Mouse (Mus musculus) forebrain, postnatal 0 days (tissue): ENCODE measurements at regions not wholly inside any gene's neighbourhood (a gene's known extent, or its start where the extent isn't known, plus 50 kb on each side); places are given as distances from the start of the nearest gene placed in this dataset.

Source experiments
- ATAC-seq: fragments of 200-750 bp; cut with Nextera tagmentation; 2 replicates; pipeline ENCODE4 v1.8.0; 2017; ENCODE audit warnings: mild to moderate bottlenecking, moderate library complexity
- DNase-seq: peaks from one replicate; pipeline ENCODE4 v3.0.0-alpha.2; 2015
- H3K27ac ChIP-seq: fragments of 300-500 bp; sonication (generic); 2 replicates; pipeline ENCODE4 v1.5.1; 2014; ENCODE audit warnings: low read depth, mild to moderate bottlenecking, antibody characterized with exemption, low read length, moderate library complexity, mixed read lengths
- H3K27me3 ChIP-seq: fragments of 300-500 bp; sonication (generic); 2 replicates; pipeline ENCODE4 v1.6.1; 2014; ENCODE audit warnings: mild to moderate bottlenecking, low read length, mixed read lengths; ENCODE audit not compliant: insufficient read depth
- H3K36me3 ChIP-seq: fragments of 300-500 bp; sonication (generic); 2 replicates; pipeline ENCODE4 v1.6.1; 2014; ENCODE audit warnings: mild to moderate bottlenecking, moderate library complexity; ENCODE audit not compliant: insufficient read depth
- H3K4me1 ChIP-seq: fragments of 300-500 bp; sonication (generic); 2 replicates; pipeline ENCODE4 v1.6.1; 2014; ENCODE audit warnings: antibody characterized with exemption; ENCODE audit not compliant: insufficient read depth
- H3K4me2 ChIP-seq: fragments of 300-500 bp; sonication (generic); 2 replicates; pipeline ENCODE4 v1.6.1; 2014; ENCODE audit warnings: low read depth, mild to moderate bottlenecking, moderate library complexity
- H3K4me3 ChIP-seq: fragments of 300-500 bp; sonication (generic); 2 replicates; pipeline ENCODE4 v1.5.1; 2014; ENCODE audit warnings: low read depth, low read length, mixed read lengths
- H3K9ac ChIP-seq: fragments of 300-500 bp; sonication (generic); 2 replicates; pipeline ENCODE4 v1.6.1; 2014; ENCODE audit warnings: mild to moderate bottlenecking
- H3K9me3 ChIP-seq: fragments of 300-500 bp; sonication (generic); 2 replicates; pipeline ENCODE4 v1.6.1; 2016; ENCODE audit warnings: low read length
- CTCF ChIP-seq: sonication (generic); IDR thresholded peaks from 2 replicates; pipeline ENCODE4 v1.5.1; 2016; ENCODE audit warnings: antibody characterized with exemption, control low read depth, low read depth
- WGBS: fragments of 180-500 bp; shearing (Covaris S2); extraction: QIAGEN DNeasy Blood & Tissue Kit; methylation state at CpG from one replicate; pipeline ENCODE4 v1.1.7; 2014; 5-methylcytosine and 5-hydroxymethylcytosine counted together

GRCm38 (mm10) chr7:133311116-133311801, 187.1 kb upstream of the Ctbp2 start:
- no peaks in the 10 kb centered on the region for H3K36me3 ChIP-seq
- no peaks in the 10 kb centered on the region for H3K9me3 ChIP-seq
- no peak overlapping the region for H3K4me2 ChIP-seq
- ATAC-seq (no peak), DNase-seq (no peak)
- H3K27me3 ChIP-seq: no peaks in the 10 kb centered on the region
- H3K4me3 ChIP-seq: no peak overlapping the region
- H3K4me1 ChIP-seq: no peaks in the 10 kb centered on the region
- 33% methylated on average over 9 of the region's 9 CpGs for WGBS
- no peak for TF ChIP-seq CTCF
- no peak overlapping the region for H3K9ac ChIP-seq
- H3K27ac ChIP-seq: no peak overlapping the region

- Histone ChIP-seq H3K27me3 (no peaks in the 10 kb centered on the region), H3K36me3 (no peaks in the 10 kb centered on the region), H3K4me1 (no peaks in the 10 kb centered on the region), H3K4me2 (no peak overlapping the region), H3K4me3 (no peak overlapping the region), H3K9me3 (no peaks in the 10 kb centered on the region), H3K9ac (no peak overlapping the region), H3K27ac (no peak overlapping the region)
- 44% methylated on average over 5 of the region's 5 CpGs for WGBS
- TF ChIP-seq CTCF: no peak
- no peak for ATAC-seq
- no peak for DNase-seq
These were observed 180.3 kb upstream of the Ctbp2 start for GRCm38 (mm10) chr7:133304461-133304860.

- TF ChIP-seq CTCF: no peak
- no peak overlapping the region for H3K4me3 ChIP-seq
- no peaks in the 10 kb centered on the region for H3K36me3 ChIP-seq
These were observed 166.3 kb upstream of the Ctbp2 start for GRCm38 (mm10) chr7:133290471-133290870.

GRCm38 (mm10) chr7:133288236-133288635, 164.1 kb upstream of the Ctbp2 start:
- H3K4me1 ChIP-seq: no peaks in the 10 kb centered on the region
- 30% methylated on average over 3 of the region's 3 CpGs for WGBS
- H3K36me3 ChIP-seq: no peaks in the 10 kb centered on the region
- no peak overlapping the region for H3K4me3 ChIP-seq
- DNase-seq (peak; percentile 12), ATAC-seq (no peak)
- H3K9me3 ChIP-seq: no peaks in the 10 kb centered on the region
- TF ChIP-seq CTCF: no peak
- H3K27me3 ChIP-seq: no peaks in the 10 kb centered on the region
- H3K27ac ChIP-seq: no peak overlapping the region
- H3K9ac ChIP-seq: no peak overlapping the region
- no peak overlapping the region for H3K4me2 ChIP-seq

More at GRCm38 (mm10) chr7:133290471-133290870, 166.3 kb upstream of the Ctbp2 start:
- DNase-seq (no peak), ATAC-seq (no peak)
- no peak overlapping the region for H3K27ac ChIP-seq
- 91% methylated on average over 3 of the region's 3 CpGs for WGBS
- no peak overlapping the region for H3K9ac ChIP-seq
- H3K4me2 ChIP-seq: no peak overlapping the region
- no peaks in the 10 kb centered on the region for H3K9me3 ChIP-seq
- no peaks in the 10 kb centered on the region for H3K4me1 ChIP-seq
- no peaks in the 10 kb centered on the region for H3K27me3 ChIP-seq

DNA sequence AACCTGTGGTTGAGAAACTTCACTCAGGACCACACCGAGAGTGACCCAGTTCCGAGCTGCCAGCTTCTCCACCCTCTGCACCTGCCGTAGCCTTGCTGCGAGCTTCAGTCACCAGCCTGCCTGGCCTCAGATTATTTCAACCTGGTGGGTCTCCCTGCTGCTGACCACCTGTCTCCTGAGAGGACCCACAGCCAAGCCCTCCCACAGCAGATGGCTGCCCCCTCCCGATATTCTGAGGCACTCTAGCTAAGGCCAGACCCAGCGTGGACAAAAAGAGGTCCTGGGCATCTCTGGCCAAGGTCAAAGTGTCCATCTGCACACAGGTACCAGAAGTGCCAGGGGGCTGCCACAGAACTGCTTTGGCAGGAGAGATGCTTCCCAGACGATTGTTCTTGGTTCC, 162.7 kb upstream of the Ctbp2 start:
- DNase-seq (no peak), ATAC-seq (no peak)
- Histone ChIP-seq H3K27ac (no peak overlapping the region), H3K4me2 (no peak overlapping the region), H3K36me3 (no peaks in the 10 kb centered on the region), H3K27me3 (no peaks in the 10 kb centered on the region), H3K9me3 (no peaks in the 10 kb centered on the region), H3K4me1 (no peaks in the 10 kb centered on the region), H3K4me3 (no peak overlapping the region), H3K9ac (no peak overlapping the region)
- 89% methylated on average over 7 of the region's 7 CpGs for WGBS
- no peak for TF ChIP-seq CTCF

- H3K27ac ChIP-seq: no peak overlapping the region
- 92% methylated on average over 5 of the region's 5 CpGs for WGBS
- TF ChIP-seq CTCF: no peak
- DNase-seq (no peak), ATAC-seq (no peak)
- H3K4me1 ChIP-seq: no peaks in the 10 kb centered on the region
- no peaks in the 10 kb centered on the region for H3K36me3 ChIP-seq
- no peaks in the 10 kb centered on the region for H3K27me3 ChIP-seq
- no peak overlapping the region for H3K4me2 ChIP-seq
- H3K4me3 ChIP-seq: no peak overlapping the region
- no peak overlapping the region for H3K9ac ChIP-seq
- H3K9me3 ChIP-seq: no peaks in the 10 kb centered on the region
These were observed 162.1 kb upstream of the Ctbp2 start for GRCm38 (mm10) chr7:133286216-133286615.

DNA sequence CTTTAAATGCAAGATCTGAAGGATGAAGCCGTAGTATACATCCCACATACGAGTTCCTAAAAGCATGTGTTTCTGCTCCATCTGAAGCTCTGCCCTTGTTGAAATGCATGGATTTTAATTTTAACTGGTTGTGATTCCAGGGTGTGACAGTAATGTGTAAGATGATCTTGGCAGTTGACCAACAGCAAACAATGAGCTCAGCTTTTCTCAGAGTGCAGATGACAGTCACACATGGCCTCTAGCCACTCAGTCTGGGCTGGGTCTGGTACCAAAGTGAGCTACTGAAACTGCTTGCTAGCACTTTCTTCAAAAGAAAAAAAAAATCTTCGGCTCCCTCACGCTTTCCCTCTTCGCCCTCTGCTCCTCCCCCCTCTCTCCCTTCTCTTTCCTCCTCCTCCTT, 138.0 kb upstream of the Ctbp2 start:
- peak; percentile 43 for DNase-seq
- no peak for TF ChIP-seq CTCF

More for the DNA sequence above, 138.0 kb upstream of the Ctbp2 start:
- no peak overlapping the region for H3K4me3 ChIP-seq
- H3K27ac ChIP-seq: no peak overlapping the region
- no peak; the same call in 1 of the 2 replicates for ATAC-seq
- no peak overlapping the region for H3K4me2 ChIP-seq
- 56% methylated on average over 5 of the region's 5 CpGs for WGBS
- H3K36me3 ChIP-seq: no peaks in the 10 kb centered on the region
- H3K27me3 ChIP-seq: no peaks in the 10 kb centered on the region
- no peak overlapping the region for H3K9ac ChIP-seq
- H3K4me1 ChIP-seq: no peaks in the 10 kb centered on the region
- no peaks in the 10 kb centered on the region for H3K9me3 ChIP-seq
